Mouse (Mus musculus): ENCODE results near the gene Dgkz.

GRCm38 (mm10) chr2:91955875-91956274 is 19.8 kb downstream of the Dgkz start:
- no peak for TF ChIP-seq CTCF (IDR thresholded peaks at IDR 0.05; ENCODE audit: insufficient read depth, low read depth, low read length)
- no peak for TF ChIP-seq POLR2A (IDR thresholded peaks at IDR 0.05; ENCODE audit: insufficient read depth, low read depth, low read length)
